Mouse (Mus musculus): Measurements from ENCODE around the gene Mocs2. TPM values are rescaled to one million over a fixed set of nuclear protein-coding genes. Genes with fewer than 3 reads are reported as not detected.

The Mocs2 gene
- total and polyA plus RNA-seq, 3 experiments, result 29.4 to 38.1 (median 34.9) TPM

DNA sequence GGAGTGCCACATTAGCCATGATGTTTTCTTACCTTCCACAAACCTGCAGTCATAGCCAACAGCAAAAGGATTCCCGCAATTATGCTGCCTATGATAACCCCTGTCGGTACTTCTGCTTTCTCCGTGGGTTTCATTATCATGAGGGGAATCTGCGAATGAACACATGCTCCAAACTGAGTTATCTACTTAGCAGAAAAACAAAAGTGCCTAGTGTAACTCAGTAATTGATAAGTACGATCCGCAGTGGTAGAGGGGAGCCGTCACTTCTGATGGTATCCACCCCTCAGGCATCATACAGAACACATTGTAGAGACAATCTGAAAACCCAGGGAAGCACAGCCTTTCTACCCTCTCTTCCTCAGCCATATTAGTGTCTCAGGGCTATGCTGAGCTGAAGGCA, 19.0 kb downstream of the Mocs2 start:
- H3K4me1 ChIP-seq (ENCODE audit: control insufficient read depth in 1 of 2, insufficient read depth in 2 of 2), result peaks cover 13 to 31% of the 10 kb centered on the region in 2 experiments
- H3K4me2 ChIP-seq (ENCODE audit: insufficient read depth, low read depth, poor library complexity, severe bottlenecking), result no peak overlapping the region
- H3K4me3 ChIP-seq (replicated peaks in 1 of 3; ENCODE audit: low read depth in 2 of 3, low read length in 2 of 3, poor library complexity in 1 of 3), result no peak overlapping the region
- no peak overlapping the region for H3K27ac ChIP-seq (ENCODE audit: insufficient read depth, low read depth)
- in situ Hi-C loops (cut with MboI; ENCODE audit: low pct_ligation_motif_present, low pct_unique_long_range_greater_than_20kb, low sequenced_read_pairs) (no loop called here), dilution Hi-C loops (cut with MboI; ENCODE audit: extremely low pct_ligation_motif_present, extremely low pct_unique_long_range_greater_than_20kb, low sequenced_read_pairs) (no loop called here)
- H3K27me3 ChIP-seq (replicated peaks), result no peaks in the 10 kb centered on the region
- no peaks in the 10 kb centered on the region for H3K36me3 ChIP-seq (replicated peaks in 1 of 2; ENCODE audit: control insufficient read depth in 1 of 2, insufficient read depth in 1 of 2, low read length in 1 of 2)
- TF ChIP-seq MEF2A (IDR thresholded peaks at IDR 0.05; ENCODE audit: borderline replicate concordance, low read depth, low read length), result no peak
- TF ChIP-seq MAZ (IDR thresholded peaks at IDR 0.05; ENCODE audit: low read depth, low read length), result no peak
- TF ChIP-seq RAD21 (IDR thresholded peaks at IDR 0.05; ENCODE audit: low read depth, low read length), result no peak
- no peak for TF ChIP-seq MAX (IDR thresholded peaks at IDR 0.05; ENCODE audit: low read length)
- no peak for TF ChIP-seq MYC (IDR thresholded peaks at IDR 0.05; ENCODE audit: low read depth, low read length)
- TF ChIP-seq USF1 (IDR thresholded peaks at IDR 0.05; ENCODE audit: low read depth, low read length), result no peak
- no peak for TF ChIP-seq POLR2AphosphoS2 (IDR thresholded peaks at IDR 0.05; ENCODE audit: low read depth, low read length)
- no peak for TF ChIP-seq ZNF384 (IDR thresholded peaks at IDR 0.05; ENCODE audit: low read depth, low read length)
- TF ChIP-seq NRF1 (IDR thresholded peaks at IDR 0.05; ENCODE audit: low read depth, low read length), result no peak
- H3K9me3 ChIP-seq (replicated peaks; ENCODE audit: low read length), result no peaks in the 10 kb centered on the region
- DNase-seq (ENCODE audit: extremely low read depth), result no peak
- H3K79me2 ChIP-seq (replicated peaks; ENCODE audit: control insufficient read depth, extremely low read depth, insufficient read depth, poor library complexity, severe bottlenecking), result no peaks in the 10 kb centered on the region
- H3K9ac ChIP-seq (ENCODE audit: insufficient read depth, low read depth), result no peak overlapping the region

DNA sequence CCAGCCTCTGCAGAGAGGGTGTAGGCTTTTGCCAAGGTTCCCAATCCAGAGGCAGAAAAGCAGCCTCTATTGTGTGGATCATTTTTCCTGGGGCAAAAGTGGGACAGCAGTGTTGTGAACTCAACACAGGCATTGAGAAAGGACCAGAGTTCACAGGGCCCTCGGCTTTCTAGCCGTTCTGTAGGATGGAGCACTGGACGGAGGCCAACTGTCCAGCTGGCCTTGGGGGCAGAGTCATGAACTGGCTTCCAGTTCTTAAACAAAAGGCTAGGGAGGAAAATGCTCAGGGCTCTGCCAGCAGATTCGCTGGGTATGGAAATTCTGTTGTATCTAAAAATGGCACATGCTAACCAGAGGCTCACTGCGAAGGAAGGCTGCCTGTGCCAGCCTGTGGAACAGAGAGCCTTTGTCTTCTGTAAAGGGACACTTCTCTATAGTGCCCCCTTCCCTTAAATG, 20.5 kb downstream of the Mocs2 start:
- no peak overlapping the region for H3K4me2 ChIP-seq (ENCODE audit: insufficient read depth, low read depth, poor library complexity, severe bottlenecking)
- DNase-seq (ENCODE audit: extremely low read depth), result no peak

More for the DNA sequence above, 20.5 kb downstream of the Mocs2 start:
- H3K79me2 ChIP-seq (replicated peaks; ENCODE audit: control insufficient read depth, extremely low read depth, insufficient read depth, poor library complexity, severe bottlenecking), result no peaks in the 10 kb centered on the region
- H3K27me3 ChIP-seq (replicated peaks), result no peaks in the 10 kb centered on the region
- no peak overlapping the region for H3K9ac ChIP-seq (ENCODE audit: insufficient read depth, low read depth)
- no peaks in the 10 kb centered on the region for H3K9me3 ChIP-seq (replicated peaks; ENCODE audit: low read length)
- peaks cover 11 to 27% of the 10 kb centered on the region in 2 experiments for H3K4me1 ChIP-seq (ENCODE audit: control insufficient read depth in 1 of 2, insufficient read depth in 2 of 2)
- dilution Hi-C loops (cut with MboI; ENCODE audit: extremely low pct_ligation_motif_present, extremely low pct_unique_long_range_greater_than_20kb, low sequenced_read_pairs) (no loop called here), in situ Hi-C loops (cut with MboI; ENCODE audit: low pct_ligation_motif_present, low pct_unique_long_range_greater_than_20kb, low sequenced_read_pairs) (no loop called here)
- no peak overlapping the region for H3K27ac ChIP-seq (ENCODE audit: insufficient read depth, low read depth)
- H3K36me3 ChIP-seq (replicated peaks in 1 of 2; ENCODE audit: control insufficient read depth in 1 of 2, insufficient read depth in 1 of 2, low read length in 1 of 2), result no peaks in the 10 kb centered on the region
- H3K4me3 ChIP-seq (replicated peaks in 1 of 3; ENCODE audit: low read depth in 2 of 3, low read length in 2 of 3, poor library complexity in 1 of 3), result no peak overlapping the region
- TF ChIP-seq MAFK (IDR thresholded peaks at IDR 0.05; ENCODE audit: insufficient replicate concordance, low read length) (no peak), UBTF (IDR thresholded peaks at IDR 0.05; ENCODE audit: low read depth, low read length) (no peak), ZKSCAN1 (IDR thresholded peaks at IDR 0.05; ENCODE audit: borderline replicate concordance, low read depth, low read length) (no peak), SIN3A (IDR thresholded peaks at IDR 0.05; ENCODE audit: low read length) (no peak), MAX (IDR thresholded peaks at IDR 0.05; ENCODE audit: low read length) (no peak), HCFC1 (IDR thresholded peaks at IDR 0.05; ENCODE audit: low read depth, low read length) (no peak), CTCF (conservative IDR thresholded peaks at IDR 0.05 in 1 of 2, IDR thresholded peaks at IDR 0.05 in 1 of 2; ENCODE audit: low read depth in 2 of 2, low read length in 2 of 2) (no peak), ETS1 (conservative IDR thresholded peaks at IDR 0.05; ENCODE audit: low read depth, low read length) (no peak), RAD21 (IDR thresholded peaks at IDR 0.05; ENCODE audit: low read depth, low read length) (no peak), ZMIZ1 (IDR thresholded peaks at IDR 0.05; ENCODE audit: low read depth, low read length) (no peak), E2F4 (IDR thresholded peaks at IDR 0.05; ENCODE audit: insufficient replicate concordance, low read depth, low read length) (no peak), RCOR1 (conservative IDR thresholded peaks at IDR 0.05; ENCODE audit: low read depth, low read length) (no peak), USF2 (conservative IDR thresholded peaks at IDR 0.05; ENCODE audit: low read depth, low read length) (no peak), ZNF384 (IDR thresholded peaks at IDR 0.05; ENCODE audit: low read depth, low read length) (no peak), MEF2A (IDR thresholded peaks at IDR 0.05; ENCODE audit: borderline replicate concordance, low read depth, low read length) (no peak), MXI1 (IDR thresholded peaks at IDR 0.05; ENCODE audit: low read depth, low read length) (no peak), SMC3 (IDR thresholded peaks at IDR 0.05; ENCODE audit: low read depth, low read length) (no peak)

All from CH12.LX (cell line).